Mouse (Mus musculus) brain, embryonic 14.5 days (tissue): ENCODE data around the gene Hist1h1a.

Source experiments
- CTCF ChIP-seq: fragments of 200-500 bp; IDR thresholded peaks from 2 replicates; pipeline ENCODE4 v1.5.1; 2012; ENCODE audit warnings: inconsistent platforms, mild to moderate bottlenecking, moderate library complexity, borderline replicate concordance; ENCODE audit not compliant: insufficient read depth, insufficient read length; ENCODE audit errors: extremely low read depth
- POLR2A ChIP-seq: fragments of 200-500 bp; IDR thresholded peaks from 2 replicates; pipeline ENCODE4 v1.6.1; 2012; ENCODE audit warnings: mild to moderate bottlenecking, inconsistent platforms, borderline replicate concordance; ENCODE audit not compliant: poor library complexity, insufficient read depth, insufficient read length, severe bottlenecking; ENCODE audit errors: extremely low read depth

- TF ChIP-seq POLR2A (no peak), CTCF (no peak)
These were observed 1.1 kb downstream of the Hist1h1a start for GRCm38 (mm10) chr13:23764324-23765171.
